Mouse (Mus musculus): ENCODE measurements at regions not wholly inside any gene's neighbourhood (a gene's known extent, or its start where the extent isn't known, plus 50 kb on each side); places are given as distances from the start of the nearest gene placed in this dataset.

GRCm38 (mm10) chr4:23490224-23490623 is 1002.1 kb upstream of the Pou3f2 start:
- ChIA-PET CTCF (no interaction called here), POLR2A (no interaction called here)

- ChIA-PET POLR2A (no interaction called here), CTCF (no interaction called here)
These were observed 1003.1 kb upstream of the Pou3f2 start for GRCm38 (mm10) chr4:23491255-23491654.

- CTCF ChIA-PET, result no interaction called here
These were observed 997.5 kb upstream of the Mms22l start for GRCm38 (mm10) chr4:23498710-23499109.

GRCm38 (mm10) chr4:23504770-23505420 is 991.4 kb upstream of the Mms22l start:
- ChIA-PET POLR2A (no interaction called here), CTCF (interaction anchor here in 1 of 4 experiments (0.6 kb wide), 1 partner anchor 62 kb away, joined by 3 read pairs; no protein-coding TSS in a partner anchor)

More at GRCm38 (mm10) chr4:23498710-23499109, 997.5 kb upstream of the Mms22l start:
- POLR2A ChIA-PET, result no interaction called here

- CTCF ChIA-PET, result no interaction called here
- POLR2A ChIA-PET, result no interaction called here
These were observed 985.4 kb upstream of the Mms22l start for GRCm38 (mm10) chr4:23510873-23511272.

- ChIA-PET POLR2A (no interaction called here), CTCF (no interaction called here)
These were observed 984.2 kb upstream of the Mms22l start for GRCm38 (mm10) chr4:23512014-23512413.

- ChIA-PET CTCF (no interaction called here), POLR2A (no interaction called here)
These were observed 982.3 kb upstream of the Mms22l start for GRCm38 (mm10) chr4:23513939-23514338.
